Mouse (Mus musculus): Measurements from ENCODE around the gene Mup7. TPM values are rescaled to one million over a fixed set of nuclear protein-coding genes. Genes with fewer than 3 reads are reported as not detected.
"Not testable (repeated sequence)": the region's sequence is repeated elsewhere in the genome, so short reads cannot be mapped to it uniquely, and the experiment has no call there.

Gene Mup7
- not detected in 2 replicates for polyA plus RNA-seq (2015; fragmentation: Nextera tagmentation; extraction: Ambion mirVana)

DNA sequence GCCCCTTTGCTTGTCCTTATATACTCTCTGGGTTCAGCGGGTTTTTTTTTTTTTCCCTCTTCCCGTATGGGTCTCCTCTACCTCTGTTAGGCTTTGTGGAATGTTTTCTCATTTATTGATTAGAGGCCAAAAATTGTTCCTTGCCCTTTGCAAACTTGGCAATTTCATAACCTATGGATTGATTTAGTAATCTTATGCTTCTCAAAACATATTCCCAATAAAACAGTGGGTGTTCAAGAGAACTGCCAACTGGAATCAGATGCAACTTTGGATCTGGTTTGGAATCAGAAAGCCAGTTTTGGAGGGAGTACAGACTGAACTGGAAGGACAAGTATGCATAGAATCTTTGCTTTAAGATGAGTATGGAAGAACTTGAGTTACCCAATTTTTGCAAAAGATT, at the start of gene Mup7:
Mup7 (minus strand) TSS at position 101 of the 400 bp plus-strand sequence.
- H3K9me3 ChIP-seq (ENCODE audit: control insufficient read depth); H3K4me2 ChIP-seq (replicated peaks; ENCODE audit: low read depth); H3K27ac ChIP-seq (ENCODE audit: low read depth, low read length); H3K9ac ChIP-seq (ENCODE audit: low read depth, low read length); H3K4me1 ChIP-seq (replicated peaks; ENCODE audit: control insufficient read depth, insufficient read depth, low read length); H3K36me3 ChIP-seq (ENCODE audit: control insufficient read depth, insufficient read depth); ATAC-seq; H3K4me3 ChIP-seq (ENCODE audit: low read depth, low read length); H3K27me3 ChIP-seq (replicated peaks; ENCODE audit: control insufficient read depth, insufficient read depth, low read length): not testable (repeated sequence)
- 88% methylated on average over 2 of the region's 2 CpGs for WGBS

DNA sequence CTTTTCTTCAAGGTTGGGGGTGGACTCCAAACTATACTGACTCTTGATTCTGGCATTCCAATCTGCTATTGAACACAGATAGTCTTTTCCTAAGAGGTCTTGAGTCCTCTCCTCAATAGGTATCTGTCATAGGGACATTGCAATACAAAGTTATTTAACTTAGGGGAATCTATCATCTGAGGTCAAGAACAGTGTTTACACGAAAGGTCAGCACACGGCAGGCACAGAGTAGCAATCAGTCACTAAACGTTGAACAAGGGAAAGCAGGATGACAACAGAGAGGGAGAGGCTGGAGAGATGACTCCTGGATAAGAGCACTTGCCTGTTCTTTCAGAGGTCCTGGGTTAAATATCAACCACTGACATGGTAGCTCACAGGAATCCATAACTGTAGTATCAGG, 9.6 kb upstream of the Mup7 start:
- H3K36me3 ChIP-seq (ENCODE audit: control insufficient read depth, insufficient read depth); H3K27ac ChIP-seq (ENCODE audit: low read depth, low read length); ATAC-seq; H3K9ac ChIP-seq (ENCODE audit: low read depth, low read length); H3K27me3 ChIP-seq (replicated peaks; ENCODE audit: control insufficient read depth, insufficient read depth, low read length); H3K4me1 ChIP-seq (replicated peaks; ENCODE audit: control insufficient read depth, insufficient read depth, low read length); H3K4me3 ChIP-seq (ENCODE audit: low read depth, low read length); H3K9me3 ChIP-seq (ENCODE audit: control insufficient read depth); H3K4me2 ChIP-seq (replicated peaks; ENCODE audit: low read depth): not testable (repeated sequence)
- whole genome bisulfite sequencing, result 8% methylated on average over 3 of the region's 3 CpGs

DNA sequence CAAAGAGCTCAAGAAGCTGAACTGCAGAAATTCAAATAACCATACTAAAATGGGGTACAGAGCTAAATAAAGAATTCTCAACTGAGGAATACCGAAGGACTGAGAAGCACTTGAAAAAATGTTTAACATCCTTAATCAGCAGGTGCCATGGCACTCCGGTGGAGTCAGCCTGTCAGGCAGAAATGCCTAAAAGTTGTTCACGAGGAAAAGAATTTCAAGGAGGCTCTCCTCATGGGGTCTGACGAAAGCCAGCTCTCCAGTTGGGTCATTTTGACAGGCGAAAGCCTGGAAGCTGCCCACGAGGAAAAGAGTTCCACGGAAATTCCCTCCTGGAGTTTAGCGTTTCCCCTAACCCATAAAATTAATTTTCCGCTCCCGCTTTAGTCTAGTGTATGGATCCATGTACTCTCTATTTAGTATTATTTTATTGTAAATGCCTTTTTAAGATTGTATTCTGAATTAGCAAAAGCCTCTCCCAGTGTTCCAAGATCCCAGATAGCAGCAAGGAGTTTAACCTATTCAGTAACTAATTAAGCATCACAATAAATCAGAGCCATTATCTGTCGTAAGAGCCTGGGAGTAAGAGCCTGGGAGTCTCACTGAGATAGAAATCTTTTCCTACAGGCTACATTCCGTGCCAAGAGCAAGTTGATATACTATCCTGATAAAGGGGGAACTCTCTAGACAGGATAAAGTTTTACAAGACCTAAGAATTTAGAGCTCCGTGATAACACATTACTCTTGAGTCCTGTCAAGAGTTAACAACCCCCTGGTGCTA, 40.8 kb downstream of the Mup7 start:
- H3K4me1 ChIP-seq (replicated peaks; ENCODE audit: control insufficient read depth, insufficient read depth, low read length); H3K4me2 ChIP-seq (replicated peaks; ENCODE audit: low read depth); H3K27me3 ChIP-seq (replicated peaks; ENCODE audit: control insufficient read depth, insufficient read depth, low read length); ATAC-seq; H3K9me3 ChIP-seq (ENCODE audit: control insufficient read depth); H3K9ac ChIP-seq (ENCODE audit: low read depth, low read length); H3K36me3 ChIP-seq (ENCODE audit: control insufficient read depth, insufficient read depth); H3K27ac ChIP-seq (ENCODE audit: low read depth, low read length); H3K4me3 ChIP-seq (ENCODE audit: low read depth, low read length): not testable (repeated sequence)
- 70% methylated on average over 12 of the region's 13 CpGs for WGBS

DNA sequence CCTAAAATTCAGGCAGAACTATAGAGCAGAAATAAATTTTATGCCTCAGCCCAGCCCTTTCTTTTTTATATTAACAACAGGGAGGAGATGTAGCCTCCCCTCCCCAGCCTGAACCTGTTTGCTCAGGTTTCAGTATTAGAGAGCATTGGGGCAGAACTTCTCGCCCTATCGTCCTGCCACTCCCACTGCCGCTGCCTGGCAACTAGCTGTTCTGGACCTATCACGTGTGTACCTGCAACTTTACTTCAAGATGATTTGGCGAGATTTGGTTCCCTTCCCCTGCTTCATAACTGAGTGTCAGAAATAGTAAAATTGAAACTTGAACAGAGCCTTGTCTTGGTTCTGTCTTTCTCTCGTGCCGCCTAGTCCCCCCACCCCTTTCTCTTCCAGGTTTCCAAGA, 50.1 kb downstream of the Mup7 start:
- H3K27me3 ChIP-seq (replicated peaks; ENCODE audit: control insufficient read depth, insufficient read depth, low read length); H3K4me2 ChIP-seq (replicated peaks; ENCODE audit: low read depth); H3K9ac ChIP-seq (ENCODE audit: low read depth, low read length); H3K4me1 ChIP-seq (replicated peaks; ENCODE audit: control insufficient read depth, insufficient read depth, low read length); H3K27ac ChIP-seq (ENCODE audit: low read depth, low read length); H3K9me3 ChIP-seq (ENCODE audit: control insufficient read depth); H3K4me3 ChIP-seq (ENCODE audit: low read depth, low read length); ATAC-seq; H3K36me3 ChIP-seq (ENCODE audit: control insufficient read depth, insufficient read depth): not testable (repeated sequence)
- 84% methylated on average over 7 of the region's 7 CpGs for WGBS

Other genes with a start within 250 kb of the Mup7 start
- not detected in 2 replicates for gene Slc46a2, start 155.4 kb downstream of the Mup7 start, polyA plus RNA-seq (2015; fragmentation: Nextera tagmentation; extraction: Ambion mirVana)
- gene Mup4, start 109.8 kb downstream of the Mup7 start, polyA plus RNA-seq (2015; fragmentation: Nextera tagmentation; extraction: Ambion mirVana), result not detected in 2 replicates
- not detected in 2 replicates for gene Mup6, start 106.2 kb downstream of the Mup7 start, polyA plus RNA-seq (2015; fragmentation: Nextera tagmentation; extraction: Ambion mirVana)
- not detected in 2 replicates for gene Mup2, start 83.8 kb upstream of the Mup7 start, polyA plus RNA-seq (2015; fragmentation: Nextera tagmentation; extraction: Ambion mirVana)
- gene Mup8, start 152.1 kb upstream of the Mup7 start, polyA plus RNA-seq (2015; fragmentation: Nextera tagmentation; extraction: Ambion mirVana), result not detected in 2 replicates